Mouse (Mus musculus): ENCODE results near the gene Rsph4a.
A peak's percentile ranks its signal among the peaks of the same experiment; 100 is the strongest.
"Not testable (repeated sequence)": the region's sequence is repeated elsewhere in the genome, so short reads cannot be mapped to it uniquely, and the experiment has no call there.

The Rsph4a gene

GRCm38 (mm10) chr10:33904530-33905481, at the start of gene Rsph4a:
Gene Rsph4a, plus strand, starts transcription at chr10:33905111.
- no peak for DNase-seq

- DNase-seq, result no peak
These were observed 47.5 kb upstream of the Rsph4a start, which contains the start of gene Sult3a1 for GRCm38 (mm10) chr10:33857421-33857820. Gene Sult3a1, plus strand, starts transcription at chr10:33857721.

- DNase-seq, result no peak
These were observed 38.9 kb upstream of the Rsph4a start for GRCm38 (mm10) chr10:33865994-33866393.

GRCm38 (mm10) chr10:33870441-33870840, 34.5 kb upstream of the Rsph4a start:
- no peak for DNase-seq

GRCm38 (mm10) chr10:33872672-33873398, 32.1 kb upstream of the Rsph4a start:
- no peak for DNase-seq

- DNase-seq, result not testable (repeated sequence)
These were observed 22.5 kb upstream of the Rsph4a start for GRCm38 (mm10) chr10:33882411-33882810.

GRCm38 (mm10) chr10:33901520-33901919, 3.4 kb upstream of the Rsph4a start:
- DNase-seq, result not testable (repeated sequence)

- no peak for DNase-seq
These were observed 578 bp downstream of the Rsph4a start for GRCm38 (mm10) chr10:33905489-33905888.

GRCm38 (mm10) chr10:33940702-33941101, 35.8 kb downstream of the Rsph4a start:
- no peak for DNase-seq

- no peak for DNase-seq
These were observed 40.5 kb downstream of the Rsph4a start for GRCm38 (mm10) chr10:33945390-33945789.

- DNase-seq, result no peak
These were observed 41.4 kb downstream of the Rsph4a start for GRCm38 (mm10) chr10:33946336-33946735.

GRCm38 (mm10) chr10:33950803-33951583, 46.1 kb downstream of the Rsph4a start, which contains the start of gene Zup1:
Gene Zup1, minus strand, starts transcription at chr10:33951269.
- DNase-seq, result peak; percentile 76

- DNase-seq, result no peak
These were observed 47.6 kb downstream of the Rsph4a start for GRCm38 (mm10) chr10:33952509-33952908.

All from cerebellum, adult 11-12 months (tissue).